Mouse (Mus musculus) spleen, postnatal 10 days (tissue): ENCODE results near the gene Tmx4.
"Not testable (repeated sequence)": the region's sequence is repeated elsewhere in the genome, so short reads cannot be mapped to it uniquely, and the experiment has no call there.

Source experiments
- DNase-seq, 2 experiments: peaks; one replicate each; pipeline ENCODE4 v3.0.0; 2021 to 2022; ENCODE audit warnings: low spot score in 2 of 2

The Tmx4 gene

GRCm38 (mm10) chr2:134643514-134644300, at the start of gene Tmx4:
Gene Tmx4, minus strand, starts transcription at chr2:134644145.
- peak; percentile 98 to 100 for DNase-seq

- DNase-seq = no peak
These were observed 48.2 kb upstream of the Tmx4 start for GRCm38 (mm10) chr2:134692125-134692524.

GRCm38 (mm10) chr2:134691055-134691454, 47.1 kb upstream of the Tmx4 start:
- no peak for DNase-seq

GRCm38 (mm10) chr2:134682326-134682725, 38.4 kb upstream of the Tmx4 start:
- DNase-seq = no peak

GRCm38 (mm10) chr2:134681271-134681961, 37.5 kb upstream of the Tmx4 start:
- no peak for DNase-seq

- DNase-seq = no peak
These were observed 35.6 kb upstream of the Tmx4 start for GRCm38 (mm10) chr2:134679567-134679966.

- no peak for DNase-seq
These were observed 31.5 kb upstream of the Tmx4 start for GRCm38 (mm10) chr2:134675465-134675864.

- DNase-seq = peak; percentile 48 to 75
These were observed 29.7 kb upstream of the Tmx4 start for GRCm38 (mm10) chr2:134673604-134674003.

GRCm38 (mm10) chr2:134656477-134656876, 12.5 kb upstream of the Tmx4 start:
- no peak for DNase-seq

GRCm38 (mm10) chr2:134654668-134655067, 10.7 kb upstream of the Tmx4 start:
- no peak for DNase-seq

- DNase-seq = no peak
These were observed 8.8 kb upstream of the Tmx4 start for GRCm38 (mm10) chr2:134652759-134653158.

- no peak for DNase-seq
These were observed 5.1 kb upstream of the Tmx4 start for GRCm38 (mm10) chr2:134648999-134649398.

- no peak for DNase-seq
These were observed 1.8 kb upstream of the Tmx4 start for GRCm38 (mm10) chr2:134645752-134646151.

GRCm38 (mm10) chr2:134645166-134645565, 1.2 kb upstream of the Tmx4 start:
- no peak for DNase-seq

GRCm38 (mm10) chr2:134644301-134644912, 462 bp upstream of the Tmx4 start:
- no peak for DNase-seq

GRCm38 (mm10) chr2:134642377-134642776, 1.6 kb downstream of the Tmx4 start:
- DNase-seq = no peak

GRCm38 (mm10) chr2:134641372-134641771, 2.6 kb downstream of the Tmx4 start:
- no peak for DNase-seq

- DNase-seq = no peak
These were observed 3.5 kb downstream of the Tmx4 start for GRCm38 (mm10) chr2:134640398-134640797.

GRCm38 (mm10) chr2:134628541-134628940, 15.4 kb downstream of the Tmx4 start:
- DNase-seq = not testable (repeated sequence)

- DNase-seq = no peak
These were observed 39.0 kb downstream of the Tmx4 start for GRCm38 (mm10) chr2:134604935-134605334.

- DNase-seq = no peak
These were observed 52.8 kb downstream of the Tmx4 start for GRCm38 (mm10) chr2:134591081-134591694.

GRCm38 (mm10) chr2:134585243-134585642, 58.7 kb downstream of the Tmx4 start:
- no peak for DNase-seq
